Mouse (Mus musculus): ENCODE results near the gene Tmem119.

GRCm38 (mm10) chr5:113847636-113848035 lies 47.3 kb upstream of the Tmem119 start:
- TF ChIP-seq POLR2A (IDR thresholded peaks at IDR 0.05; ENCODE audit: insufficient read length, low read depth) (no peak), TCF12 (IDR thresholded peaks at IDR 0.05; ENCODE audit: insufficient read depth, poor library complexity, severe bottlenecking) (no peak), CEBPB (IDR thresholded peaks at IDR 0.05; ENCODE audit: insufficient read depth, poor library complexity, severe bottlenecking) (no peak)
